In genomic region chr2:61402588-61403487, GRCm38 (mm10) we compare ENCODE assay signal across 8 mouse cellular contexts.
DNase-seq lines count a peak whose midpoint lies in the region; ATAC-seq and TF ChIP-seq lines count a peak whose summit lies in the region.

No protein-coding gene starts in this region.

- peak; percentile 36 for DNase-seq in kidney, postnatal 0 days (ENCODE audit: low spot score)
- DNase-seq in kidney, adult 18-20 months = no peak
- DNase-seq in embryo, embryonic 10 days (ENCODE audit: low spot score) = peak; percentile 17
- no peak for DNase-seq in midbrain, embryonic 10.5 days (ENCODE audit: low spot score)
- DNase-seq in ovary, adult 18-20 months (ENCODE audit: low spot score) = no peak
- DNase-seq in layer of hippocampus, adult 9-11 months = no peak
- DNase-seq in right cerebral cortex, postnatal 36 days (ENCODE audit: low spot score in 2 of 2) = no peak

- no peak for TF ChIP-seq CTCF in kidney, postnatal 0 days (IDR thresholded peaks at IDR 0.05; ENCODE audit: low read depth)

- no peaks in the 10 kb centered on the region for H3K27me3 ChIP-seq in kidney, postnatal 0 days (ENCODE audit: insufficient read depth, low read length)
- H3K27me3 ChIP-seq in hindbrain, embryonic 12.5 days = no peaks in the 10 kb centered on the region
- peaks cover 13% of the 10 kb centered on the region; the same call in 1 of the 2 replicates for H3K27me3 ChIP-seq in midbrain, embryonic 10.5 days (ENCODE audit: low read depth, poor library complexity, severe bottlenecking)

- H3K4me3 ChIP-seq in kidney, postnatal 0 days (replicated peaks; ENCODE audit: low read depth, low read length) = peak overlapping the region; percentile 35
- H3K4me3 ChIP-seq in hindbrain, embryonic 12.5 days = peak overlapping the region; percentile 35
- H3K4me3 ChIP-seq in midbrain, embryonic 10.5 days = peak overlapping the region; percentile 46

- peak overlapping the region; percentile 69 for H3K4me2 ChIP-seq in kidney, postnatal 0 days (ENCODE audit: low read length)
- H3K4me2 ChIP-seq in hindbrain, embryonic 12.5 days (replicated peaks) = peak overlapping the region; percentile 60

- WGBS in kidney, postnatal 0 days = 8% methylated on average over 15 of the region's 15 CpGs
- 8% methylated on average over 15 of the region's 15 CpGs for WGBS in hindbrain, embryonic 12.5 days
- WGBS in midbrain, embryonic 10.5 days = 11% methylated on average over 15 of the region's 15 CpGs

- H3K9me3 ChIP-seq in kidney, postnatal 0 days (replicated peaks; ENCODE audit: low read length) = no peaks in the 10 kb centered on the region
- no peaks in the 10 kb centered on the region for H3K9me3 ChIP-seq in hindbrain, embryonic 12.5 days (replicated peaks)
- H3K9me3 ChIP-seq in midbrain, embryonic 10.5 days (replicated peaks) = 0 out of 2 replicates have a peak, but pooled peaks cover 3% of the 10 kb centered on the region

- no peak overlapping the region for H3K27ac ChIP-seq in kidney, postnatal 0 days
- no peak overlapping the region for H3K27ac ChIP-seq in hindbrain, embryonic 12.5 days
- H3K27ac ChIP-seq in midbrain, embryonic 10.5 days (replicated peaks) = peak overlapping the region; percentile 67

- H3K4me1 ChIP-seq in kidney, postnatal 0 days (replicated peaks; ENCODE audit: insufficient read depth, low read length) = no peaks in the 10 kb centered on the region; the same call in 1 of the 2 replicates
- H3K4me1 ChIP-seq in hindbrain, embryonic 12.5 days = peaks cover 10% of the 10 kb centered on the region; the same call in 1 of the 2 replicates
- peaks cover 21% of the 10 kb centered on the region for H3K4me1 ChIP-seq in midbrain, embryonic 10.5 days

- no peak overlapping the region; the same call in 1 of the 2 replicates for H3K9ac ChIP-seq in kidney, postnatal 0 days (ENCODE audit: low read depth, low read length)
- peak overlapping the region; percentile 49 for H3K9ac ChIP-seq in hindbrain, embryonic 12.5 days

- no peaks in the 10 kb centered on the region for H3K36me3 ChIP-seq in kidney, postnatal 0 days (ENCODE audit: insufficient read depth, low read length)
- no peaks in the 10 kb centered on the region for H3K36me3 ChIP-seq in hindbrain, embryonic 12.5 days
- H3K36me3 ChIP-seq in midbrain, embryonic 10.5 days = no peaks in the 10 kb centered on the region

- no peak for ATAC-seq in kidney, postnatal 0 days (replicated peaks; ENCODE audit: low FRiP score, low read depth)
- peak; percentile 51 for ATAC-seq in hindbrain, embryonic 12.5 days (ENCODE audit: low FRiP score)

Comparison
In these comparisons a context has a peak if more than half of its experiments do, and no peak if none do; other contexts are left out.
1. DNase-seq: peak in kidney, postnatal 0 days (single experiment) and embryo, embryonic 10 days (single experiment); none in kidney, adult 18-20 months (single experiment), midbrain, embryonic 10.5 days (single experiment), ovary, adult 18-20 months (single experiment), layer of hippocampus, adult 9-11 months (single experiment) and right cerebral cortex, postnatal 36 days (0 of 2).
2. Peak in every context shown above with its lines, with median percentiles within 50 percentile points of each other: H3K4me3 ChIP-seq.